Mouse (Mus musculus) heart, postnatal 36 days (tissue): ENCODE measurements around the gene Ccdc144b. TPM values are rescaled to one million over a fixed set of nuclear protein-coding genes. Genes with fewer than 3 reads are reported as not detected.

Source experiments
- DNase-seq, 2 experiments: peaks; one replicate each; pipeline ENCODE4 v3.0.0; 2021 to 2022
- intact Hi-C: fragments of 180-260 bp; cut with DNase I; formaldehyde crosslinking; loops from one replicate; pipeline ENCODE4 v1.15.1; 2025
- total RNA-seq, 2 experiments: library from RNA; stranded (reverse); gene quantifications; 2 replicates each; pipeline ENCODE4 v1.2.3; 2021

The Ccdc144b gene
- total RNA-seq, 2 experiments from 2014 or later = not detected

DNA sequence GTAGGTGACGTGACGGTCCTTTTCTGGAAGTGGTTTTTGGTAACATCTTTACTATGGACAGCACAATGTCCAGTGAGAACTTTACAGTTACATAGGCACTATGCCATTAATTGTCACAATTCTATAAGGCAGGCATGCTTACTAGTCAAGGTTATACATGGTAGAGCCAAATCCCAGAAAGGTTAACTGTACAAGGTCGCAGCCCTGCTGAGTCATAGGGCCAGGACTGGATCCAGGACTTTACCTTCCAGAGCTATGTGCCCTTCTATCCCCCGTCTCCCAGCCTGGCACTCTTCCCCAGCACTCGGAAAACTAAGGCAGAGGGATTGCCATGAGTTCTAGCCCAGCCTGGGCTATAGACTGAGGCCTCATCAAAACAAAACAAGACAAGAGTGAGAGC, 89.4 kb downstream of the Ccdc144b start:
- intact Hi-C loops = no loop called here
- no peak for DNase-seq

DNA sequence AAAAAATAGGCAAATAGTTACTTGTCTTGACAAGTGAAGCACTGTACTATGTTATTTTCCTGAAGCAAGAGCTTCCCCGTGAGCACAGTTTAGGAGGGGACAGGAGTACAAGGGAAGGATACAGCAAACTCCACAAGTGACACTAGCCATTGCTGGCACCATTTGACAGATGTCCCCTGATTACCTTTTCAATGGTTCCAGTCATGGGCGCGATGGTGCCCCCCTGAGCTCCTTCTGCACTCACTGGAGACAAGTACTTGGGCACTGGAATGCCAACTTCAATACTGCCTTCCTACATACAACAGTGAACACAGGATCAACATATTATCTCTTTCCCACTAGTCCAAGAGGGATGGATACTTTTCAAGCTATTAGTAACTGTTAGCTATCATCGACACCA, 89.9 kb downstream of the Ccdc144b start:
- DNase-seq = no peak
- intact Hi-C loops = no loop called here

DNA sequence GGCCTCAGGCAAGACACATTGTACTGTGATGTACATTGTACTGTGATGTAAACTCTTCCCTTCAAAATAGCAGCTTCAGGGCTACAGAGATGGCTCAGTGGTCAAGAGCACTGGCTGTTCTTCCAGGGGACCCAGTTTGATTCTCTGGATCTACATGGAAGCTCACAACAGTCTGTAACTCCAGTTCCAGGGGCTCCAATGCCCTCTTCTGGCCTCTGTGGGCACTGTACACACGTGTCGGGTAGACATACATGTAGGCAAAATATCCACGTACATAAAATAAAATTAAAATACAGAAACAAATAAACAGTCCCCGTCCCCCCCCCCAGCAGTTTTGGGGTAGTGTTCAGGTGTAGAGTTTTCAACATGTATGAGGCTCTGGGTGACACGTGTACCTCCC, 90.4 kb downstream of the Ccdc144b start:
- DNase-seq = no peak
- intact Hi-C loops = no loop called here

Other genes with a start within 250 kb of the Ccdc144b start
- 10 to 100 TPM; 52.6 to 60.9 TPM for gene Dcun1d1, start 116.1 kb downstream of the Ccdc144b start, total RNA-seq
- 10 to 100 TPM; 91.8 to 92.6 TPM for gene Mccc1, start 52.9 kb downstream of the Ccdc144b start, total RNA-seq
- gene Acad9, start 12.4 kb upstream of the Ccdc144b start, total RNA-seq = 10 to 100 TPM; 49.6 to 51.1 TPM
- 1 to 10 TPM; 3.4 to 4.3 TPM for gene D3Ertd254e, start 97.5 kb upstream of the Ccdc144b start, total RNA-seq
- not detected for gene Qrfpr, start 168.8 kb upstream of the Ccdc144b start, total RNA-seq